Mouse (Mus musculus): ENCODE results near the gene Cacng7. TPM values are rescaled to one million over a fixed set of nuclear protein-coding genes. Genes with fewer than 3 reads are reported as not detected.

The Cacng7 gene
- total RNA-seq, 2 experiments from 2014 or later, result 134 to 148 TPM

- peak in 1 of 2 experiments; percentile 56 for DNase-seq (ENCODE audit: low spot score in 2 of 2)
Measured at GRCm38 (mm10) chr7:3302556-3303275, 30.0 kb upstream of the Cacng7 start.

GRCm38 (mm10) chr7:3303276-3303781 lies 29.4 kb upstream of the Cacng7 start:
- DNase-seq (ENCODE audit: low spot score in 2 of 2), result peak; percentile 64 to 73

GRCm38 (mm10) chr7:3303789-3304188 lies 29.0 kb upstream of the Cacng7 start:
- DNase-seq (ENCODE audit: low spot score in 2 of 2), result no peak

- peak; percentile 54 to 62 for DNase-seq (ENCODE audit: low spot score in 2 of 2)
Measured at GRCm38 (mm10) chr7:3304298-3304697, 28.5 kb upstream of the Cacng7 start.

GRCm38 (mm10) chr7:3306400-3306799 lies 26.4 kb upstream of the Cacng7 start:
- DNase-seq (ENCODE audit: low spot score in 2 of 2), result no peak

- DNase-seq (ENCODE audit: low spot score in 2 of 2), result no peak
Measured at GRCm38 (mm10) chr7:3308646-3309045, 24.1 kb upstream of the Cacng7 start.

GRCm38 (mm10) chr7:3310233-3310632 lies 22.5 kb upstream of the Cacng7 start:
- DNase-seq (ENCODE audit: low spot score in 2 of 2), result no peak

GRCm38 (mm10) chr7:3313571-3313970 lies 19.2 kb upstream of the Cacng7 start:
- no peak for DNase-seq (ENCODE audit: low spot score in 2 of 2)

GRCm38 (mm10) chr7:3314121-3314520 lies 18.6 kb upstream of the Cacng7 start:
- DNase-seq (ENCODE audit: low spot score in 2 of 2), result no peak

- DNase-seq (ENCODE audit: low spot score in 2 of 2), result no peak
Measured at GRCm38 (mm10) chr7:3317704-3318103, 15.1 kb upstream of the Cacng7 start.

- no peak for DNase-seq (ENCODE audit: low spot score in 2 of 2)
Measured at GRCm38 (mm10) chr7:3320856-3321255, 11.9 kb upstream of the Cacng7 start.

GRCm38 (mm10) chr7:3323826-3324225 lies 8.9 kb upstream of the Cacng7 start:
- DNase-seq (ENCODE audit: low spot score in 2 of 2), result no peak

GRCm38 (mm10) chr7:3327961-3328360 lies 4.8 kb upstream of the Cacng7 start:
- no peak for DNase-seq (ENCODE audit: low spot score in 2 of 2)

- DNase-seq (ENCODE audit: low spot score in 2 of 2), result peak; percentile 79 to 90
Measured at GRCm38 (mm10) chr7:3329776-3330546, 2.8 kb upstream of the Cacng7 start.

- DNase-seq (ENCODE audit: low spot score in 2 of 2), result no peak
Measured at GRCm38 (mm10) chr7:3331171-3331570, 1.6 kb upstream of the Cacng7 start.

- peak; percentile 86 to 92 for DNase-seq (ENCODE audit: low spot score in 2 of 2)
Measured at GRCm38 (mm10) chr7:3331581-3332223, 1.1 kb upstream of the Cacng7 start.

GRCm38 (mm10) chr7:3332224-3332615 lies 535 bp upstream of the Cacng7 start:
- DNase-seq (ENCODE audit: low spot score in 2 of 2), result no peak

GRCm38 (mm10) chr7:3333542-3333941 lies 787 bp downstream of the Cacng7 start:
- no peak for DNase-seq (ENCODE audit: low spot score in 2 of 2)

GRCm38 (mm10) chr7:3336412-3336811 lies 3.7 kb downstream of the Cacng7 start:
- no peak for DNase-seq (ENCODE audit: low spot score in 2 of 2)

GRCm38 (mm10) chr7:3338286-3338935 lies 5.7 kb downstream of the Cacng7 start:
- DNase-seq (ENCODE audit: low spot score in 2 of 2), result no peak

GRCm38 (mm10) chr7:3339010-3339409 lies 6.3 kb downstream of the Cacng7 start:
- DNase-seq (ENCODE audit: low spot score in 2 of 2), result no peak
